Mouse (Mus musculus) 3134 (cell line): ENCODE measurements at regions not wholly inside any gene's neighbourhood (a gene's known extent, or its start where the extent isn't known, plus 50 kb on each side); places are given as distances from the start of the nearest gene placed in this dataset.

ENCODE experiments used
- DNase-seq: peaks from one replicate; pipeline ENCODE4 v3.0.0-alpha.2; 2011; ENCODE audit warnings: low spot score; ENCODE audit not compliant: insufficient read length; ENCODE audit errors: extremely low read depth

DNA sequence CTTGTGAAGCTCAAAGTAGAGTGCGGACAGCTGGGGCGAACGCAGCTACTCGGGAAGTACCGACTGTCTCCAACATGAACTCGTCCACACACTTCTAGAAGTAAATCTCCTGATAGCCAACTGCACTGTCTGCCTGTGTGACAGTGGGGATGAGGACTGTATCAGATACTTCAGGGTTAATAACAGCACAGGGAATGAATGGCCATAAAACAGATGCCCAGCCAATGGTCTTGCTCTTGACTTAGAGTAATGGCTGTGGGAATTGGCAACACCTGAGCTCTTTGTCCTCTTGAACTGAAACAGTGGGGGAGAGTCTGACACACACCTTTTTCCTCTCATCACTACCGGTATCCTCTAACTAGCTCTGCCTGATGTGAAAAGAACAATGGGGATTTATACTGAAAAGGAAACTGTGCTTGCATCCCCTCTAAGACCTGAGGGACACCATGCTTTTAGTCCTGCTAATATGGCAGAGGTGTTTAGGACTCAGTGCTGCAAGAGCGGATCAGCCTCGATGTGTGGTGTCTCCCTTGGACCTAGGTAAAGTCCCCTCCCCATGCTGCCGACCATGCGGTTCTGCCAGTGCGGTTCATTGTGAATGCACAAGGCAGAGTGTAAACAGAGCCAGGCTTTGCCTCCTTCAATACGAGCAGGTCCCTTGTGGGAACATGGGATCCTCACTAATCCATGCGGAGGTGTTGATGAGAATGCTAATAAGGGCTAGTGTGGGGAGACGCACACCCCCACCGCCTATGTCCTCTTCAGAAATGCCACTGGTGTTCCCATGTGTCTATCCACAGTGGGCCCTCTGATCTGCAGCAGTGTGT is 355.5 kb downstream of the Eipr1 start:
- no peak for DNase-seq

DNA sequence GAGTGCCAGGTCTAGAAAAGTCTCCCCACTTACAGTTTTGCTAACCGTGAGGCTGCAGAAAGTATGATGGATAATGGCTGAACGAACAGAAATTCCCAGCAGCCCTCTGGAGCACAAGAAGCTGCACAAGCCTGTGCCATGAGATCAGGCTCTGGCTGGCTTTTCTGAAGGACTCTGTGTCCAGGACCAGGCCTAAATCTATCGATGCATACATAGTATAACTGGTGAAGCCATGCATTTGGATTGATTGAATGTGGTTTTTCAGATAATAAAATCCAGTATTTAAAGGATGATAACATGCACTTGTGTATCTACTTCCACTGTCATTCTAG is 356.1 kb downstream of the Eipr1 start:
- no peak for DNase-seq

DNA sequence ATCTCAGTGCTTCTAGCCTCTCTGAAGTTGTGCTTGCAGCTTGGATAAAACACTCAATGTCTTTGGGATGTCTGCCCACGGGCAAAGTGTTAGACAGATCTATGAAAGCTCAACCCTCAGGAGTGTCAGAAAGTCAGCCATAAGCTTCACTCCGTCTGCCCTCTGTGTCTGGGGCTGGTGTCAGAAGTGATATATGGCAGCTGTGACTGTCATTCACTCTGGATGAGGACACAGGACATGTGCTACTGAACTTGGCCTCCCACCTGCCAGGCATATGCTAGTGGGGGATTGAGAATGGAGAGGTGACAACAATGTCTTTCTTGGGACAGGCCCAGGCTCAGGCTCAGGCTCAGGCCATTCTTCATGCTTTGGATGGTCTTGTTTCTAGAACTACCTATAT is 366.7 kb downstream of the Eipr1 start:
- no peak for DNase-seq

DNA sequence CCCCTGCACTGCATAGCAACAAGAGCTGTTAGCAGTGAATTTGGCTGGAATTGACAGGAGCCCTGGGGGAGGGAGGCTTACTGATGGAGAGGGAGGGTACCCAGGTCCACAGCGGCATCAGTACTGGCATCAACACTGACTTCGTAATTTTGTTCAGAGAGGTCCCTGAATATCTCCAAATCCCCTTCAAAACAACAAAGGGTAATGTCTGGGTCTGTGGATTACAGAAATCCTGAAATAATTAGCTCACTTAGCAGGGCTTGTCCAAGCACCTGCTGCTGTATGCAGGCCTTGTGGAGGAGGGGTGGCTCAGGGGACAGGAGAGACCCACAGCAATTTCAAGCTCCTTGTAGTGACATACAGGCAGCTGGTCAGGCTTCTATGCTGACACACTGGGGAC is 369.6 kb downstream of the Eipr1 start:
- DNase-seq: no peak

DNA sequence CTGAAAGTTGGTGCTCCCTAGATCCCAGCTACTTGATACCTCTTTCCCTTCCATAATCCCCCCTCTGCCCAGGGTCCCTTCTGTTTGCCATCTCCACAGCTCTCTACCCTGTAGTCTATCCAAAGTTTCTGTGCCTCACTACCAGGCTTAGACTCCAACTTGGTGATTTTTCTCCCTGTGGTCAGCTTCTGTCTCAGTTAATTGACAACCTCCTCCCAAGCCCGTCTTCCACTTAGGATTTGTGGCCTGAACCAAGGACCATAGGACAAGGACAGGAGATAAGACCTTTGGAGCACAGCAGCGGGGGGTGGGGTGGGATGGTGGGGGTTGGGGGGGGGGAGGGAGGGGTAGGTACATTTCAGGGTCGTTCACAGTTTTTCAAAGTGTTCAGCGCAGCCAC is 371.3 kb downstream of the Eipr1 start:
- DNase-seq: no peak

DNA sequence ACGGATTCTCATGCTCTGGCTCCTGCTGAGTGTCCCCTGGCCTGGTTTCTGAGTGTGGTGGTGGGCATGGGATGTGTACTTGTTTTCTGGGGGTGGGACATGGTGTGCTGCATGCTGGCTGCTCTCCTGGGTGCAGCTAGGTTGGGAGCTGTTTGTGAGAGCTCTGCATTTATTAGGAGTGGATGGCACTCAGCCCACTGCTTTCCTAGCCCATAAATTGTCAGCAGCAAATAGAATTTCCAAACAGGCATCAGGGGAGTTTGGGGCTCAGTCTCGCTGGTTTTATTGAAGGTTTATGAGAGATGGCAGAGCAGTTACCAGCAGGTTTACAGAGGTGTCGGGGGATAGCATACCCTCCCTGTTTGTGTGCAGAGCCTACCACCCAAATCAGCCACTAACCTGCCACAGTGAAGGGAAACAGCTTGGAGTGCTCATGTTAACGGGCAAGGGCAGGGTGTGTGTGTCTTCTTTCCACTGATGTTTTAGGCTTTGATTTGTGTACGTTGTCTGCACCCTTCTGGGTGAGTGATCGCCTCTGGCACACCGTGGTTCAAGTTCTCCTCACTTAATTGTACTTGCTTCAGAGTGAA is 372.6 kb downstream of the Eipr1 start:
- no peak for DNase-seq

DNA sequence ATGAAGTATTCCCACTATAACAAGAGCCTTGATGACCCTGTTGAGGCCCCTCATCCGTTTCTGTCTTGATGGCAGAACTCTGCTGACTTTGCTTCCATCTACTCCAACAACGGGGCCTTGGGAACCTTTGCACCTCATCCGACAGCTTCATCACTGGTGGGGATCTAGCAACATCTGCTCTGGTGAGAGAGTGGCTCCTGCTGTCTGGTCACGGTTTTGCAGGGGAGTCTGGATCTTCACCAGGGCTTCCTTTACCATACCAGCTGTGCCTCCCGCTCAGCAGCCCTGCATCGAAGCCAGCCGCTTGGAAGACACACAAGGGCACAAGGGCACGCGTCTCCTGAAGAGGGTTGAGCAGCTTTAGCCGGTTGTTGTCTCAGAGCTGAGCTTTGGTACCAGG is 377.2 kb downstream of the Eipr1 start:
- no peak for DNase-seq

DNA sequence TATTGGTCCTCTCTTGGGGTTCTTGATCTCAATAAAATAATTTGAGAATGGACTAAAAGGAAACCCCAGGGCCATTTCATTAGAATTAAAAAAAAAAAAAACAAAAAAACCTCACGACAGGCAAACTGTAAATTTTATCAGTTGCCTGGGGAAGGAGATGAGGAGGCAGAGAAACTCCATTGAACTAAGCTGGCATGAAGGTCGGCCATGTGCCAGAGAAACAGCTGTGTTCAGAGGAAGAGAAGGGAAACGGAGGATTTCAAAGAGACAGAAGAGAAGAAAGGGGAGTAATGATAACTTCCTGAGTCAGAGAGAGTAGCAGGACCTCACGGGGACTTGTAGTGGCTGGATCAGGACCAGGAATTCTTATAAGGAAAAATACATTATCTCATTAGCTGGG is 377.7 kb downstream of the Eipr1 start:
- no peak for DNase-seq

DNA sequence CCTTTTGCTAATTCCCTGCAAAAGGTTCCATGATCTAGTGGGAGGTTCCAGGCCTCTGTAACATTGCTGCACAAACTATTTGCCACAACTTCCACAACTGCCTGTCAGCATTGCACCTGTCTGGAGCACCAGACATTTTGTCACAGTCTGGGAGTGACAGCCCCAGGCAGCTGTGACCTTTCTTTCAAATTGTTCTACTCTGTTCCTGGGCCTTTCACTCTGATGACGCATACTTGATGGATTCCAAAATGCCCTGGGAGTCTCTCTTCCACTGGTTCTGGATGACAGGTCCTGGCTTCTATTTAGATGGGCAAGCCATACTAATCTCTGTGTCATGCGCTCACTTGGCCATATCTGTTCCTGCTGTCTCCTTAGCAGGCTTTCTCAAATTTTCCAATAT is 382.7 kb downstream of the Eipr1 start:
- DNase-seq: no peak

DNA sequence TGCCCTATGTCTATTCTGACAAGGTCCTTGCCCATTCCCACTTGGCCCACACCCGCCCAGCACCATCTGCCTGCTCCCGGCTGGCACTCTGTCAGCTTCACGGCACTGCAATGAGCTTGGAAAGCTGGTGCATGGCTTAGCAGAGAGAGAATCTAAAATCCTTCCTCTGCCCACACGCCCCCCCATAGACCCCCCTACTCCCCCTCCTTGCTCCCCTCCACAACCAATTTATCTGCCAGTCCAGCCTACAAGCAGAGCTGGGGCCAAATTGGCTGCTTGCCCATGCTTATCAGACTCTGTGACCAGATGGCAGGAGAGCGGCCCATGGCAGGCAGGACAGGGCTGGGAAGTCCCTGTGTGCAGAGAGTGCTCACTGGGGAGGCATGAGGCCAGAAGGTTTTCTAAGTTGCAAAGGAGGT is 385.3 kb downstream of the Eipr1 start:
- DNase-seq: no peak

DNA sequence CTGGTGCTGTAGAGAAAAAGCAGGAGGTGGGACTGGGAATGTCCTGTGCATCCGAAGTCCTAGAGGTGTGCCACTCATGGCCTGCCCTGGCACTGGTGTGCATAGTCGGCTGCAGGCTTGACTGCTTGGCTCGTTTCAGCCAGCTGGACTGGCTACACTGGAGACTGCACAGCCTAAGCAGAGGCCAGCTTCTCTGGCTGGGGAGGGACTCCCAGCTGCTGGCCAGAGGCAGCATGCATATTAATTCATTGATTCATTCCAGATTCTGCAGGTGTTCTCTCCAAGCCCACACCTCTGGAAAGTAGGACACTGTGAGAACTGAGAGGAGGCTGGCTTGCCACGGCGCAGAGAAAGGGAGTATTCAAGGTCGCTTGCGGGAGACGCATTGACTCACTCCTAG is 385.9 kb downstream of the Eipr1 start:
- DNase-seq: no peak

DNA sequence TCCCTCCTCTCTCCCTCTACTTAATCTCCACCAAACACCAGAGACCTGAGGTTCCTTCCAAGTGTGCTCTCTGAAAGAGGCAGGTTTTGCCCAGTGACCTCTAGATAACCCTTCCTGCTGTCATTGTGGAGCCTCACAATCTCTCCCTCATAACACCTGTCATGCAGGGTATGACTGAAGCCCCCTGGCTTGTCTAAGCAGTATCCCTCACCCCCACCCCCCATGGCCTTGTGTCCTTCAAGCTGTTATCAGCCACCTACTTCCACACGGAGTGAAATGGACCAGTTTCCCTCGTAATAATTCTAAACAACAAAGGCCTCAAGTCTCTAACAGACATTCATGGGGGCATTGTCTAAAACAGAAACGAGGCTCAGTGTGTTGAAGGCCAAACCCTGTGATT is 387.6 kb upstream of the Myt1l start:
- DNase-seq: no peak

DNA sequence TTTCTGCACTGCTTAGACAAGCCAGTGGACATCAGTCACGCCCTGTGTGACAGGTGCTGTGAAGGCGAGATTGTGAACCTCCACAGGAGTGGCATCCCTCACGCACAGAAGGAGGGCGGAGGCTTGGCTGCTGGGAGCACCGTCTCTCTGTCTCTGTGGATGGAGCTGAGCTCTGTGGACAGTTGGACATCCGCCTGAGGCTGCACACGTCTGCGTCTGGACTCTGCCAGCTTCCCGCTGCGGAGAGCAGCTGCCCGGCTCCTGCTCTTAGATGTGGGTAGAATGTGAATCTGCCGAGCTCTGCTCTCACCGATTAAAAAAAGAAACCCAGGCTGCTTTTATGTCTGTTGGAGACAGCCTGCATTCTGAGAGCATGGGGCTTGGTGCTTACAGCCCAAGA is 387.1 kb upstream of the Myt1l start:
- no peak for DNase-seq

DNA sequence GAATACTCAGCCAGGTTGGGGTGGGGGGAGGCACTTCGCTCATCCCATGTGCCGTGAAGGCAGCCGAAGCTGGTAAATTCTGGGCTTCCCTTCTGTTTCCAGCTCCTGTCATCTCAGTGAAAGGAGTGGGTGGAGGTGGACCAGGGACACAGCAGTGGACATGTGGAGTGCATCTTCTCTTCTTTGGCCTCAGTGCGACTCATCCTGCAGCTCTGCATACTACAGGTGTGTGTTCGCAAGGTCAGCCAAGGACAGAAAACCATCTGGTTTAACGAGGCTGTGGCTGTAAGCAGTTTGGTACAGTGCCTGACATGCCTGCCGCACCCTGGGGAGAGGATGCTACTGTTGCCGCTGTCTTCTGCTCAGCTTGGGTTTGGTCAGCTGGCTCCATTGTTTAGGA is 386.3 kb upstream of the Myt1l start:
- no peak for DNase-seq

DNA sequence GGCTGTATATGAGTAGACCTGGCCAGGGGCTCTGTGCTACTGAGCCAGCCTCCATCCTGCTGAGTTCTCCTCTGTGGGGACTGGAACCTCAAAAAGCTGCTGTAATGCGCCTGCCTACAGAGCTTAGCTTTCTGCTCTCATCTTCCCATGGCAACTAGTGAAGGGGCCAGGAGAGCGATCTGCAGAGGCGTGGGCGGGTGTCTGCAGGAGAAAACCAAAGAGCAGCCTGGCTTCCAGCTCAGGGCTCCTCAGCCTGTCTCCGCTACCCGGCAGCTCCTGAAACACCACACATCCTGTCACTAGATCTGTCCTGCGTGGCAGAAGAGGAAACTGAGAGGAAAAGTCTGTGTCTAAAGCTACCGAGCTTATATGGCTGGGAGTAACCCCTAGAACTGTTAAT is 384.9 kb upstream of the Myt1l start:
- DNase-seq: no peak

DNA sequence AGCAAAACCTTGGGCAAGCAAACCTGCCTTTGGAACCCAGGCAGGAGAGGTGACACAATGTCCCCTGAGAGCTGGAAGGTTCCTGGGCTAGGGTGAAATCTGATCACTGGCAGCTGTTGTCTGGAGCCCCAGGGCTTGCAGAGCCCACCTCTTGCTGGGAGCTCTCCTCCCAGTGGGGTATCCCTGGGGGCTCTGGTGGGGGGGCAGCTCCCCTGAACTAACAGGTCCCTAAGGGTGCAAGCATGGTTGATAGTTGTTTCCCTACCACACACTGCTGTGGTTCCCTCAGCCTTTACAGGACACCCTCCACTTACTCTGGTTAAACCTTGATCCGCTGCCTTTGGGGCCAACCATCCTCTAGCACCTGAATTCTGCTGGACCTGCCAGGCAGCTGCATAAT is 367.3 kb upstream of the Myt1l start:
- no peak for DNase-seq

DNA sequence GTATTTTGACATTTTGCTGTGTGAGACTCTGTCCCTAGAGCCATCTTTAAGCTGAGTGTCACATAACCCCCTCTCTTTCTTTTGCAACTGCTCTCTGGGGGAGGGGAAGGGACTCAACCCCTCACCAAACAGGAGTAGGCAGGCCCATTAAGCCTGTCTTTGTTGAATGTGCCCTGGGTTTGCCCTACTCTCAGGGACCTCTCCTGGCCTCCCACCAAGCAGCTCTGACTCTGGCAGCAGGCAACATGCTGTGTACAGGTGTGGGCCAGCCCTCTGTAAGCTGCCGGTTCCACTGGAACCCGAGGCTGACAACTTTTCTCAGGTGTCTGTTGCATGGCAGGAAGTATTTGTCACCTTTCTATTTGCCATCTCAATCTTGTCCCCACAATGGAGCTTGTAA is 366.6 kb upstream of the Myt1l start:
- no peak for DNase-seq

DNA sequence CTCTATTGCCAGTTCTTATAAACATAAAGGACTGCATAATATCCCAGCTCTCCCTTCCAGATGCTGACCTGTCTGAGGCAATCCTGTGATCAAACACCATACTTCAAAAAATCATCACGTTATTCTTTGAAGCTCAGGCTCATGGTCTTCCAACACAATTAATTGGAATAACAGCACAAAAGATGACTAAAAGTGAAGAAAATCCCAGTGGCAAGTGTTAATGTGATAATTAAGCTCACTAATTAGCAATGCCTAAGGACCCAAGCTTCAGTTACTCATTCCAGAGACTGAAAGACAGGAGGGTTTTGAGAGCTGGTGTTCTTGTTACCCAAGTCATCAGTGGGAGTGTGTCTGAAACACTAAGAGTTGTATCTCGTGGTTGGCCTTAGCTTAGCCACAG is 363.5 kb upstream of the Myt1l start:
- no peak for DNase-seq

DNA sequence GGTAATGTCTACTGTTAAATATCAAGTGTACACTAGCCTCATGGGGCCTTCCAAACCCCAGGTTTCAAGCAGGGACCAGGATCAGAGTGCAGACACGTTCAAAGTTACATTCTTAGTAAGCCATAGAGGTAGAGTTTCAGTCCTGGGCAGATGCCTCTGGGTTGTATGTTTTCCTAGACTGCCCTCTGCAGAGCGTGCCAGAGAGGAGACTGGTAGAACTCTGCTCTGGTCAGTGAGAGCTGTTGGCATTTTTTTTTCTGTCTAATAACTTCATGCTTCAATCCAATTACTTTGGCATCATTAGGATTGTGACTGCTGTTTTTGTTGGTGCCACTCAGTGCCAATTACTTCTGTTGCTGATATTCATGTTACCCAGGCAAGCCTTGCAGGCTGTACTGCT is 361.9 kb upstream of the Myt1l start:
- DNase-seq: no peak

DNA sequence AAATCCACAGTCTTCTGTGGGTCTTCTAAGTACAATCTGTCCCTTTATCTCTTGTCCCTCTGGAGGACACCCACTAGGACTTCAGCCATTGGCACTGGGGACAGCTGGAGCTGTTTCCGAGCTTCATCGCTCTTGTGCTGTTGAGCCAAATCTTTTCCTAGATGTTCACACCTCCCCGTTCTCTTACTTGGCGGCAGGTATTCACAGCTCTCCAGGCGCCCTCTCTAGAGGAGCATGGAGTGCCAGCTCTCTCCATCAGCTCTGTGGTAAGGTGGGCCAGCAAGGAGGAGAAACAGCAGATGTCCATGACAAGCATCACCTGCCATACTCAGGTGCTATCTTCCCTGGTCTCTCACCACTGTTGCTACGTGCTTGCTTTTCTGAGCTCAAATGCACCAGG is 360.3 kb upstream of the Myt1l start:
- no peak for DNase-seq

DNA sequence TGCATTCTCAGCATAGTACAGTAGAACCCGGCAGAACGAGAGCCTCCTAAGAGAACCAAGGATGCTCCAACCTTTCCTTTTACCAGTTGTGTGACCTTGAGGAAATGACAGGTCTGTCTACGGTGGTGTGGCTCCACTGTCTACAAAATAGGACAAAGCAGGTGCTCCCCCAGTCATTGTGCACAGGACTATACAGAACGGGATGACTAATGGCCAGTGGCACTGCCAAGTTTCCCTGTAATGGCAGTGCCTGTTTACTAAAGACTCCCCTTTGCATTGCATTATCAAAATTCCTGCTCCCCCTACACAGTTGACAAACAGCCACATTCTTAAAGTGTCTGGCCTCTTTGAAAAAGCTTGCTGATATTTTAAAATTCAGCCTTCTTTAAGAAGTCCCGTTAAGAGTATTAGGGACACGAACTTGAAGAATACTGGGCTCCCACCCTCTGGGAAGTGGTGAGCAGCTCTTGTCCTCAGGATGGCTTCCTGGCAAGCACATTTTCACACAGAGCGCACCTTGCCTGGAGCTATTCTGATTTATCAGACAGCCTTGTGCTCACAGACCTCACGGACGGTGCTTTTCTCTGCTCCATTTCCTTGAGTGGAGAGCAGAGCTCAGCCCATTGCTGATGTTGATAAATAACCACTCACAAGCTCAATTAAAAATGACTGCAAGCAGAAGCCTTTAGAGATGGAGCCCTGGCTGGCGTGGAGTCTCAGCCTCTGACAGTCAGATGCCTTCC is 352.3 kb upstream of the Myt1l start:
- DNase-seq: no peak

DNA sequence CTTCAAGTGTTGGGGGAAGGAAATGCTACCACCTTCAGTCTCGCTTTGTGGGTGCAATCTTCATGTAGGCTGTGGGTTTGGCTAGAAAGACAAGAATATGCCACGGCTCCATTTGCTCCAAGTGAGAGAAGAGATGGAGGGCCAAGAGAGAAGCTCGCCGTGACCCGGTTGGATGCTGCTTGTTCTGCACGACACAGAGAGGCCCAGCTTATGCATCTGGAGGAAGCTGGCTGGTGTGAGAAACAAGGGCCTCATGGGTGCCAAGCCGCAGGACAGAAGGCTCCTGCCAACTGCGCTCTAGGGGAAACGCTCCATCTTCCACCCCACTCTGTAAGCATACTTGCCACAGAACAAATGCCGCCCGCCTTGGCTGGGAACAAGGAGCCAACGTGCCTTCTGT is 351.0 kb upstream of the Myt1l start:
- DNase-seq: no peak
